ENCODE assay signal across 31 mouse cellular contexts in the genomic region with DNA sequence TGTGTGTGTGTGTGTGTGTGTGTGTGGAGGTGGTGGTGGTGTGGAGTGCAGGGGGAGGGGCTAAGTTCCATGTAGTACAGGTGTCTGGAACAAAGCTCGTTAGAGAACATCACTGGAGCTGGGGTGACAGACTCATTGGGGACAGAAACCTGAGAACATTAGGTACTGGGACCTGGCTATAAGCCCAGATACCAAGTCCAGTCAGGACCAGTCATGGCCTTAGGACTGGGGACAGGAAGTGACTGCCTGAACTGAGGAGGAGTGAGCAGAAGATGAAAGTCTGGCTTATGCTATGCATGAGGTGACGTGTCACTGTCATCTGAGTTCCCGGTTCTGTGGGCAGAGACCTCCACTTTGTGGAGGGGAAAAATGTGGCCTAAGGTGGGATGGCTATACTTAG. TPM values are rescaled to one million over a fixed set of nuclear protein-coding genes. Genes with fewer than 3 reads are reported as not detected.
DNase-seq lines count a peak whose midpoint lies in the region; ATAC-seq and TF ChIP-seq lines count a peak whose summit lies in the region.
"Had no signal": no experiment of that assay in that cellular context is flagged by ENCODE, and none has a peak within 500 bp of the region (broad histone marks: within the 10 kb centered on the region; RNA-seq: fewer than 3 reads in every experiment).

No protein-coding gene starts in this region.

- no peaks in the 10 kb centered on the region for H3K36me3 ChIP-seq in kidney, adult 2 months (ENCODE audit: control insufficient read depth, insufficient read depth, low read length)
- no peaks in the 10 kb centered on the region for H3K36me3 ChIP-seq in kidney, embryonic 15.5 days
- peaks cover 74% of the 10 kb centered on the region for H3K36me3 ChIP-seq in megakaryocyte, embryonic 14.5 days (replicated peaks; ENCODE audit: low read length)
- H3K36me3 ChIP-seq: forebrain, embryonic 10.5 days; heart, embryonic 12.5 days; limb, embryonic 13.5 days; neural tube, embryonic 12.5 days had no signal

- 27% methylated on average over 3 of the region's 3 CpGs for WGBS in kidney, adult 2 months
- 55% methylated on average over 3 of the region's 3 CpGs for WGBS in kidney, embryonic 15.5 days
- WGBS in bone marrow, adult 2 months, result 39% methylated on average over 3 of the region's 3 CpGs

- DNase-seq in kidney, adult 2 months, result peak; percentile 61
- DNase-seq in kidney, postnatal 36 days, result peak; percentile 59 to 62
- DNase-seq in gastrocnemius, postnatal 4 days (ENCODE audit: low spot score in 2 of 2), result no peak
- DNase-seq in layer of hippocampus, adult 9-10 months (ENCODE audit: low spot score), result no peak
- DNase-seq: adrenal gland, postnatal 14 days; cerebellum, adult 11 months; cerebellum, adult 9-11 months; forebrain, postnatal 0 days; gastrocnemius, postnatal 14 days; heart, adult 18-20 months; heart, postnatal 10 days; lung, adult 2 months; lung, postnatal 14 days; midbrain, embryonic 14.5 days; right cerebral cortex, postnatal 14 days; spleen, adult 18-20 months; thymus, adult 2 months had no signal

- no peak for ATAC-seq in kidney, embryonic 15.5 days (replicated peaks; ENCODE audit: low FRiP score)
- ATAC-seq in megakaryocyte, adult 5-6 weeks (ENCODE audit: poor library complexity, severe bottlenecking), result no peak
- ATAC-seq: forebrain, postnatal 0 days; hindbrain, postnatal 0 days; intestine, embryonic 16.5 days had no signal

- no peak overlapping the region for H3K9ac ChIP-seq in kidney, embryonic 15.5 days
- H3K9ac ChIP-seq: forebrain, postnatal 0 days; heart, embryonic 12.5 days; limb, embryonic 13.5 days; neural tube, embryonic 12.5 days had no signal

- no peak for TF ChIP-seq POLR2A in kidney, adult 2 months (IDR thresholded peaks at IDR 0.05; ENCODE audit: low read depth, low read length)
- TF ChIP-seq POLR2A in bone marrow, adult 2 months (IDR thresholded peaks at IDR 0.05; ENCODE audit: borderline replicate concordance, control insufficient read depth, low read depth, low read length), result no peak

- H3K4me2 ChIP-seq in kidney, embryonic 15.5 days, result no peak overlapping the region
- H3K4me2 ChIP-seq: heart, embryonic 12.5 days; limb, embryonic 13.5 days; neural tube, embryonic 12.5 days had no signal

- TF ChIP-seq CTCF in kidney, adult 2 months (conservative IDR thresholded peaks at IDR 0.05; ENCODE audit: insufficient read depth, insufficient read length, low read depth, low read length), result no peak
- no peak for TF ChIP-seq CTCF in bone marrow, adult 2 months (IDR thresholded peaks at IDR 0.05; ENCODE audit: control insufficient read depth, insufficient read depth, low read length)

- no peaks in the 10 kb centered on the region for H3K9me3 ChIP-seq in kidney, embryonic 15.5 days (replicated peaks)
- H3K9me3 ChIP-seq in megakaryocyte, embryonic 14.5 days, result no peaks in the 10 kb centered on the region
- H3K9me3 ChIP-seq: forebrain, embryonic 10.5 days; heart, embryonic 12.5 days; limb, embryonic 13.5 days; neural tube, embryonic 12.5 days had no signal

- no peak overlapping the region for H3K27ac ChIP-seq in kidney, adult 2 months (ENCODE audit: insufficient read depth, low read depth, low read length)
- no peak overlapping the region for H3K27ac ChIP-seq in kidney, embryonic 15.5 days
- peak overlapping the region; percentile 85; the same call in 1 of the 2 replicates for H3K27ac ChIP-seq in bone marrow, adult 2 months (ENCODE audit: control insufficient read depth, insufficient read depth, low read depth, low read length, poor library complexity)
- H3K27ac ChIP-seq: forebrain, embryonic 10.5 days; hindbrain, postnatal 0 days; limb, embryonic 13.5 days; neural tube, embryonic 12.5 days had no signal

- no peaks in the 10 kb centered on the region for H3K27me3 ChIP-seq in kidney, adult 2 months (replicated peaks; ENCODE audit: control insufficient read depth, insufficient read depth, low read length)
- no peaks in the 10 kb centered on the region for H3K27me3 ChIP-seq in kidney, embryonic 15.5 days
- no peaks in the 10 kb centered on the region for H3K27me3 ChIP-seq in megakaryocyte, embryonic 14.5 days (replicated peaks)
- H3K27me3 ChIP-seq: heart, embryonic 12.5 days; limb, embryonic 13.5 days; neural tube, embryonic 12.5 days had no signal

- no peak overlapping the region for H3K4me3 ChIP-seq in kidney, adult 2 months (ENCODE audit: insufficient read depth, low read depth, low read length)
- no peak overlapping the region for H3K4me3 ChIP-seq in kidney, embryonic 15.5 days (replicated peaks)
- peak overlapping the region; percentile 91 for H3K4me3 ChIP-seq in megakaryocyte, embryonic 14.5 days (replicated peaks)
- H3K4me3 ChIP-seq in bone marrow, adult 2 months (replicated peaks; ENCODE audit: control insufficient read depth, low read depth, low read length), result no peak overlapping the region
- H3K4me3 ChIP-seq: forebrain, embryonic 10.5 days; heart, embryonic 12.5 days; limb, embryonic 13.5 days; neural tube, embryonic 12.5 days had no signal

- H3K4me1 ChIP-seq in kidney, adult 2 months (ENCODE audit: control insufficient read depth, insufficient read depth, low read length), result peaks cover 5% of the 10 kb centered on the region; the same call in 1 of the 2 replicates
- peaks cover 22% of the 10 kb centered on the region; the same call in 1 of the 2 replicates for H3K4me1 ChIP-seq in kidney, embryonic 15.5 days
- H3K4me1 ChIP-seq in megakaryocyte, embryonic 14.5 days, result peaks cover 100% of the 10 kb centered on the region
- peaks cover 31% of the 10 kb centered on the region for H3K4me1 ChIP-seq in bone marrow, adult 2 months (ENCODE audit: control insufficient read depth, insufficient read depth, low read length)

RNA-seq across cellular contexts. Expression of gene Arap1, which starts 12.5 kb away (rescaled TPM):
- 68.7 and 69.7 TPM in 2 replicates for polyA plus RNA-seq in kidney, adult 2 months (2012; rRNA removed)
- 78.9 and 97.1 TPM in 2 replicates for polyA plus RNA-seq in kidney, embryonic 15.5 days (2015; fragmentation: Nextera tagmentation; extraction: Ambion mirVana)
- 143 and 148 TPM in 2 replicates for polyA plus RNA-seq in megakaryocyte, embryonic 14.5 days (2012; ENCODE audit: insufficient read depth, low replicate concordance)
- 141 and 152 TPM in 2 replicates for total RNA-seq in megakaryocyte, adult 5-6 weeks (2015)
- 211 and 245 TPM in 2 replicates for total RNA-seq in megakaryocyte, adult 5-6 weeks (2017)
- 86.0 and 162 TPM in 2 replicates for polyA plus RNA-seq in bone marrow, adult 2 months (2011; ENCODE audit: insufficient read depth, insufficient read length, low replicate concordance, missing spikeins)
- 10 to 100 TPM; 49.2 to 57.4 TPM for total RNA-seq in gastrocnemius, postnatal 4 days (2021)

RNA-seq across cellular contexts. Expression of gene Stard10, which starts 43.5 kb away (rescaled TPM):
- 467 and 503 TPM in 2 replicates for polyA plus RNA-seq in kidney, adult 2 months (2012; rRNA removed)
- 55.4 and 58.5 TPM in 2 replicates for polyA plus RNA-seq in kidney, embryonic 15.5 days (2015; fragmentation: Nextera tagmentation; extraction: Ambion mirVana)
- polyA plus RNA-seq in megakaryocyte, embryonic 14.5 days (2012; ENCODE audit: insufficient read depth, low replicate concordance), result 236 and 315 TPM in 2 replicates
- total RNA-seq in megakaryocyte, adult 5-6 weeks (2015), result 22.3 and 23.9 TPM in 2 replicates
- 8.2 and 8.4 TPM in 2 replicates for total RNA-seq in megakaryocyte, adult 5-6 weeks (2017)
- 114 and 142 TPM in 2 replicates for polyA plus RNA-seq in bone marrow, adult 2 months (2011; ENCODE audit: insufficient read depth, insufficient read length, low replicate concordance, missing spikeins)
- total RNA-seq in gastrocnemius, postnatal 4 days (2021), result 1 to 10 TPM; 5.9 to 9.0 TPM

RNA-seq across cellular contexts. Expression of gene Gm45837, which starts 50.3 kb away (rescaled TPM):
- not detected in 2 replicates for polyA plus RNA-seq in kidney, adult 2 months (2012; rRNA removed)
- polyA plus RNA-seq in kidney, embryonic 15.5 days (2015; fragmentation: Nextera tagmentation; extraction: Ambion mirVana), result 0.14 and 0.21 TPM in 2 replicates
- 1.4 TPM in 1 of 2 replicates, not detected in the other for polyA plus RNA-seq in megakaryocyte, embryonic 14.5 days (2012; ENCODE audit: insufficient read depth, low replicate concordance)
- total RNA-seq in megakaryocyte, adult 5-6 weeks (2015), result 10.2 TPM in 1 of 2 replicates, not detected in the other
- total RNA-seq in megakaryocyte, adult 5-6 weeks (2017), result 35.6 TPM in 1 of 2 replicates, not detected in the other
- polyA plus RNA-seq in bone marrow, adult 2 months (2011; ENCODE audit: insufficient read depth, insufficient read length, low replicate concordance, missing spikeins), result 5.7 and 43.8 TPM in 2 replicates
- not detected for total RNA-seq in gastrocnemius, postnatal 4 days (2021)
- total RNA-seq: adrenal gland, postnatal 14 days; forebrain, postnatal 0 days; heart, postnatal 10 days; hindbrain, postnatal 0 days; left cerebral cortex, postnatal 14 days; megakaryocyte-erythroid progenitor cell, adult 5-6 weeks had no signal
- polyA plus RNA-seq: C2C12; forebrain, embryonic 10.5 days; forebrain, postnatal 0 days; hindbrain, embryonic 11.5 days; hindbrain, postnatal 0 days; intestine, embryonic 16.5 days; midbrain, embryonic 14.5 days; neural tube, embryonic 12.5 days; thymus, adult 2 months had no signal

RNA-seq across cellular contexts. Expression of gene Atg16l2, which starts 58.4 kb away (rescaled TPM):
- polyA plus RNA-seq in kidney, adult 2 months (2012; rRNA removed), result 12.3 and 19.4 TPM in 2 replicates
- 17.4 and 18.5 TPM in 2 replicates for polyA plus RNA-seq in kidney, embryonic 15.5 days (2015; fragmentation: Nextera tagmentation; extraction: Ambion mirVana)
- 3.2 and 7.8 TPM in 2 replicates for polyA plus RNA-seq in megakaryocyte, embryonic 14.5 days (2012; ENCODE audit: insufficient read depth, low replicate concordance)
- total RNA-seq in megakaryocyte, adult 5-6 weeks (2015), result 16.2 and 20.2 TPM in 2 replicates
- total RNA-seq in megakaryocyte, adult 5-6 weeks (2017), result 9.9 and 15.3 TPM in 2 replicates
- polyA plus RNA-seq in bone marrow, adult 2 months (2011; ENCODE audit: insufficient read depth, insufficient read length, low replicate concordance, missing spikeins), result 28.2 and 38.6 TPM in 2 replicates
- total RNA-seq in gastrocnemius, postnatal 4 days (2021), result 10 to 100 TPM in 1 of 2 experiments, 1 to 10 TPM in 1; 6.3 to 11.4 TPM

Comparison
In these comparisons a context has a peak if more than half of its experiments do, and no peak if none do; other contexts are left out.
1. DNase-seq: peak in kidney, adult 2 months (single experiment) and kidney, postnatal 36 days (2 of 2); none in gastrocnemius, postnatal 4 days (0 of 2) and layer of hippocampus, adult 9-10 months (single experiment).